Mouse (Mus musculus) midbrain, embryonic 10.5 days (tissue): ENCODE measurements around the gene Rbfox1. TPM values are rescaled to one million over a fixed set of nuclear protein-coding genes. Genes with fewer than 3 reads are reported as not detected.

Experiments used
- DNase-seq: peaks from one replicate; pipeline ENCODE4 v3.0.0-alpha.2; 2017; ENCODE audit warnings: low spot score
- H3K27ac ChIP-seq: fragments of 300-500 bp; sonication (generic); replicated peaks from 2 replicates; pipeline ENCODE4 v1.5.1; 2016; ENCODE audit warnings: mild to moderate bottlenecking
- H3K27me3 ChIP-seq: fragments of 300-500 bp; sonication (generic); 2 replicates; pipeline ENCODE4 v1.6.1; 2016; ENCODE audit warnings: low read depth, mild to moderate bottlenecking; ENCODE audit not compliant: poor library complexity, severe bottlenecking
- H3K36me3 ChIP-seq: fragments of 300-500 bp; sonication (generic); 2 replicates; pipeline ENCODE4 v1.6.1; 2016; ENCODE audit warnings: mild to moderate bottlenecking, moderate library complexity
- H3K4me1 ChIP-seq: fragments of 300-500 bp; sonication (generic); 2 replicates; pipeline ENCODE4 v1.6.1; 2016
- H3K4me3 ChIP-seq: fragments of 300-500 bp; sonication (generic); 2 replicates; pipeline ENCODE4 v1.5.1; 2016; ENCODE audit warnings: mild to moderate bottlenecking, moderate library complexity
- H3K9me3 ChIP-seq: fragments of 300-500 bp; sonication (generic); replicated peaks from 2 replicates; pipeline ENCODE4 v1.6.1; 2016; ENCODE audit warnings: mild to moderate bottlenecking
- WGBS: fragments of 180-500 bp; shearing (Covaris S2); methylation state at CpG from one replicate; pipeline ENCODE4 v1.1.7; 2016; 5-methylcytosine and 5-hydroxymethylcytosine counted together
- polyA plus RNA-seq: library from polyadenylated mRNA; unstranded; fragments of >200 nt; fragmentation: Nextera tagmentation; extraction: Ambion mirVana; gene quantifications from 2 replicates; pipeline ENCODE4 v1.2.1, GENCODE M21; 2016

The Rbfox1 gene
- polyA plus RNA-seq, 1 experiment from 2014 or later: 2.5 TPM

- Histone ChIP-seq H3K4me1 (no peaks in the 10 kb centered on the region), H3K36me3 (no peaks in the 10 kb centered on the region), H3K27ac (no peak overlapping the region), H3K4me3 (no peak overlapping the region), H3K27me3 (no peaks in the 10 kb centered on the region), H3K9me3 (peaks cover 7% of the 10 kb centered on the region)
- 88% methylated on average over 5 of the region's 5 CpGs for WGBS
- DNase-seq: no peak
These were observed 1107.1 kb downstream of the Rbfox1 start for GRCm38 (mm10) chr16:6992251-6992650.

DNA sequence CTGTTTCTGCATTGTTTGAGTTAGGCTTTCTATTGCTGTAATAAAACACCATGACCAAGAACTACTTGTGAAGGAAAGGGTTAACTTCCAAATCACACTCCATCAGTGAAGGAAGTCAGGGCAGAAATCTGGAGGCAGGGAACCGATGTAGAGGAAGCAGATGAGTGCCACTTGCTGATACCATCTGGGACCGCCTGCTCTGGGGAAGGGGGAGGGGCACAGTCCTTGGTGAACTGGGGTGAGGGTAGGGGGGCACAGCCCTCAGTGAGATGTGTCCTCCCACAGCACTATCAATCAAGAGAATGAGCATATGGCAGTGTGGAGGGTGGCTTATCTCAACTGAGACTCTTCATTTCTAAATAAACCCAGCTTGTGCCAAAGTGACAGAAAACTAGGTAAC, 1108.0 kb downstream of the Rbfox1 start:
- Histone ChIP-seq H3K27me3 (no peaks in the 10 kb centered on the region), H3K9me3 (peaks cover 7% of the 10 kb centered on the region), H3K36me3 (no peaks in the 10 kb centered on the region), H3K4me3 (no peak overlapping the region), H3K27ac (no peak overlapping the region), H3K4me1 (no peaks in the 10 kb centered on the region)
- DNase-seq: no peak
- 60% methylated on average over 2 of the region's 2 CpGs for WGBS

GRCm38 (mm10) chr16:6997109-6997508, 1112.0 kb downstream of the Rbfox1 start:
- no peak overlapping the region for H3K4me3 ChIP-seq
- no peaks in the 10 kb centered on the region for H3K27me3 ChIP-seq
- no peaks in the 10 kb centered on the region for H3K36me3 ChIP-seq
- no peak overlapping the region for H3K27ac ChIP-seq
- H3K4me1 ChIP-seq: 0 out of 2 replicates have a peak, but pooled peaks cover 4% of the 10 kb centered on the region
- DNase-seq: no peak
- 76% methylated on average over 4 of the region's 4 CpGs for WGBS
- no peaks in the 10 kb centered on the region for H3K9me3 ChIP-seq

DNA sequence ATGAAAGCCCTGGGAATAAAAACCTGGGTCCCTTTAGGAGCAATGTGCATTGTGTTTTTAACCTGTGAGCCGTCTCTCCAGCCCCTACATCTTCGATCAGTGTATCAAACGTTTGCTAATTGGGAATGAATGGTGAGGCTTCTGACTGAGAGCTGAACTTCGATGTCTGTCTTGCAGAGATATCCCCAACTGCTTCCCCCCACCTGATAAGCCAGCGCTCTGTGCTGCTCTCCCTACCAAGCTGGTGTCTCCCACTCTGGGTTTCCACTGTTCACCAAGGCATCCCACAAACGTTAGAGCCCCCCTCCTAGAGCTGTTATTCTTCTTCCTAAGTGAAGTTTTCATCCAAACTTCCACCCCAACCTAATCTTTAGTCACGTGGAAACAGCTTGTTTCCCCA, 1112.7 kb downstream of the Rbfox1 start:
- WGBS: 83% methylated on average over 7 of the region's 7 CpGs
- Histone ChIP-seq H3K4me3 (no peak overlapping the region), H3K27ac (no peak overlapping the region), H3K36me3 (no peaks in the 10 kb centered on the region), H3K4me1 (0 out of 2 replicates have a peak, but pooled peaks cover 4% of the 10 kb centered on the region), H3K9me3 (no peaks in the 10 kb centered on the region), H3K27me3 (no peaks in the 10 kb centered on the region)
- no peak for DNase-seq

DNA sequence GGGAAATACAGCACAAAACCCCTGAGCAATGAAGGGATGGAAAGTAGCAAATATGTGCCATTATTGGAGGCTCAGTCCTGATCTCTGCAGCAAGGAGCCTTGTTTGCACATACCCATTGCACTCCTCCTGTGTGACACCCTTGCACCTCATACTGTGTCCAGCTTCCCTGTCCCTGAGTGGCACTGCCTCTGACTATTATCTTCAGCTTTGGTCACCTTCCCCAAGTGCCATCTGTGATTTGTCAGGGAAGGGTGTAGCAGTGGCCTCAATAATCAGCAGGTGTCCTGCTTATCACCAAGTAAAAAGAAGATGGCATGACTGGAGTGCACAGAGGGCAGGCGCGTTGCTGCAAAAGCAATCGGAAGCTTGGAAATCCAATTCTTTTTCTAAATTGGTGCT, 1119.4 kb downstream of the Rbfox1 start:
- Histone ChIP-seq H3K9me3 (no peaks in the 10 kb centered on the region), H3K4me1 (0 out of 2 replicates have a peak, but pooled peaks cover 2% of the 10 kb centered on the region), H3K27me3 (no peaks in the 10 kb centered on the region), H3K4me3 (no peak overlapping the region), H3K27ac (no peak overlapping the region), H3K36me3 (no peaks in the 10 kb centered on the region)
- DNase-seq: no peak
- WGBS: 99% methylated on average over 3 of the region's 3 CpGs

DNA sequence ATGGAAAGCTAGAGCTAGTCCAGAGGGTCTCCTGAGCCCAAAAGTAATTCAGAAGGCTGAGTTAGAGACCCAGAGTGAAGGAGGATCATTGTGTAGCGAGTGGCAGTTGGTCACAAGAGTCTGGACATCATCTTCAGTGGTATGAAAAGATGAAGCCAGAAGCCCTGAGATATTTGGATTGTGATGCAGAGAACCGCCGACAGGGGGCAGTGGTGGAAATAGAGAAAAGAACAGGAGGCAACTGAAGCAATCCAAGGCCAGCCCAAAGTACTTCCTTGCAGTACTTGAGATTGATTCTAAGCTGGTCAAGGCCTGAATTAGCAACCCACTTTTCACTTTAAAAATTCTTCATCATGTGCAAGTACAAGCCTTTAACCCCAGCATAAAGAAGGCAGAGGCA, 1120.3 kb downstream of the Rbfox1 start:
- H3K4me1 ChIP-seq: no peaks in the 10 kb centered on the region
- H3K36me3 ChIP-seq: no peaks in the 10 kb centered on the region
- WGBS: 16% methylated on average over 3 of the region's 3 CpGs
- H3K4me3 ChIP-seq: no peak overlapping the region
- no peak overlapping the region for H3K27ac ChIP-seq
- peak; percentile 48 for DNase-seq
- no peaks in the 10 kb centered on the region for H3K9me3 ChIP-seq
- H3K27me3 ChIP-seq: no peaks in the 10 kb centered on the region

DNA sequence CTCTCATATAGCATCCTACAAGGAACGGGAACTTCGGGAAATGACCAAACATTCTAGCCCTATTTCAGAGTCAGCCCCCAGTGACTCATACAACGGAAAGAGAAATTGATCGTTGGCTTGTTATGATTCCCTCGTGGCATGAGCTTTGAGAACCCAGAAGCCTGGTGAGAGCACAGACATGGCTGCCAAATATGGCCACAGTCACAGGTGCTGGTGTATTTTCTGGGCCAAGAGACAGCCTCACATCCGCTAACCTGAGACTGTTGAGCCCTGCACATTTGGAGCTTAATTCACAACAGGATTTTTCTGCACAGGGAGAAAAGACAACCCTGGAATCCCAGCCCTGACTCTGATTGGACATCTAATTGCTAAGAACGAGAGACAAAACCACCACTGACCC, 1132.2 kb downstream of the Rbfox1 start:
- WGBS: 91% methylated on average over 7 of the region's 7 CpGs
- Histone ChIP-seq H3K27me3 (no peaks in the 10 kb centered on the region), H3K4me1 (no peaks in the 10 kb centered on the region), H3K27ac (no peak overlapping the region), H3K36me3 (no peaks in the 10 kb centered on the region), H3K9me3 (no peaks in the 10 kb centered on the region), H3K4me3 (no peak overlapping the region)
- no peak for DNase-seq

- H3K27ac ChIP-seq: no peak overlapping the region
- no peaks in the 10 kb centered on the region for H3K36me3 ChIP-seq
These were observed 1149.1 kb downstream of the Rbfox1 start for GRCm38 (mm10) chr16:7034231-7034630.

GRCm38 (mm10) chr16:7036566-7036965, 1151.4 kb downstream of the Rbfox1 start:
- H3K4me3 ChIP-seq: no peak overlapping the region
- H3K4me1 ChIP-seq: peaks cover 25% of the 10 kb centered on the region
- 65% methylated on average over 3 of the region's 3 CpGs for WGBS
- no peaks in the 10 kb centered on the region for H3K9me3 ChIP-seq
- H3K36me3 ChIP-seq: no peaks in the 10 kb centered on the region
- DNase-seq: no peak
- no peak overlapping the region for H3K27ac ChIP-seq
- H3K27me3 ChIP-seq: peaks cover 60% of the 10 kb centered on the region

More at GRCm38 (mm10) chr16:7034231-7034630, 1149.1 kb downstream of the Rbfox1 start:
- Histone ChIP-seq H3K4me1 (peaks cover 10% of the 10 kb centered on the region), H3K27me3 (peaks cover 37% of the 10 kb centered on the region), H3K9me3 (no peaks in the 10 kb centered on the region), H3K4me3 (no peak overlapping the region)
- DNase-seq: no peak
- WGBS: 86% methylated on average over 5 of the region's 5 CpGs

DNA sequence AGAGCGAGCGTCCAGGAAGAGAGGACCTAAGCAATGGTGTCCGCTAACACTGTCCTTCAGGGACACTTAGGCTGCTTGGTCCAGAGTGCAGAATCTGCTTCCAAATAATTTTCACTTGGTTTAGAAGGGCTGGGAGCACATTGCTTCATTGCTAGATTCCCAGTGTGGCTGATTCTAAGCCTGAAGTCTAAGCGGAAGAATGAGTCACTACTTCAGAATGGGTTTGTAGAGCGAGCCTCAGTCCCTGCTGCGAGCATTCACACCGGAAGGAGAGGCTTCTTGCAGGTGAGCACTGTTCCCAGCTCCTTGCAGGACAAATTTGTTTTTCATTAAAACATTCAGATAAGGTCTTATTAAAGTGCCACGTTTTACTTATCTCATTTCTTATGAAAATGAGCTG, 1151.8 kb downstream of the Rbfox1 start:
- Histone ChIP-seq H3K27me3 (peaks cover 64% of the 10 kb centered on the region), H3K36me3 (no peaks in the 10 kb centered on the region), H3K4me1 (peaks cover 25% of the 10 kb centered on the region), H3K9me3 (no peaks in the 10 kb centered on the region), H3K27ac (no peak overlapping the region), H3K4me3 (no peak overlapping the region)
- 46% methylated on average over 8 of the region's 8 CpGs for WGBS
- no peak for DNase-seq

- Histone ChIP-seq H3K27me3 (peaks cover 76% of the 10 kb centered on the region), H3K4me3 (peak overlapping the region; percentile 57), H3K27ac (peak overlapping the region; percentile 74; the same call in 1 of the 2 replicates), H3K9me3 (no peaks in the 10 kb centered on the region), H3K36me3 (no peaks in the 10 kb centered on the region), H3K4me1 (peaks cover 25% of the 10 kb centered on the region)
- WGBS: under 1% methylated on average over 18 of the region's 18 CpGs
- DNase-seq: peak; percentile 47
These were observed 1153.6 kb downstream of the Rbfox1 start for GRCm38 (mm10) chr16:7038639-7039260.

DNA sequence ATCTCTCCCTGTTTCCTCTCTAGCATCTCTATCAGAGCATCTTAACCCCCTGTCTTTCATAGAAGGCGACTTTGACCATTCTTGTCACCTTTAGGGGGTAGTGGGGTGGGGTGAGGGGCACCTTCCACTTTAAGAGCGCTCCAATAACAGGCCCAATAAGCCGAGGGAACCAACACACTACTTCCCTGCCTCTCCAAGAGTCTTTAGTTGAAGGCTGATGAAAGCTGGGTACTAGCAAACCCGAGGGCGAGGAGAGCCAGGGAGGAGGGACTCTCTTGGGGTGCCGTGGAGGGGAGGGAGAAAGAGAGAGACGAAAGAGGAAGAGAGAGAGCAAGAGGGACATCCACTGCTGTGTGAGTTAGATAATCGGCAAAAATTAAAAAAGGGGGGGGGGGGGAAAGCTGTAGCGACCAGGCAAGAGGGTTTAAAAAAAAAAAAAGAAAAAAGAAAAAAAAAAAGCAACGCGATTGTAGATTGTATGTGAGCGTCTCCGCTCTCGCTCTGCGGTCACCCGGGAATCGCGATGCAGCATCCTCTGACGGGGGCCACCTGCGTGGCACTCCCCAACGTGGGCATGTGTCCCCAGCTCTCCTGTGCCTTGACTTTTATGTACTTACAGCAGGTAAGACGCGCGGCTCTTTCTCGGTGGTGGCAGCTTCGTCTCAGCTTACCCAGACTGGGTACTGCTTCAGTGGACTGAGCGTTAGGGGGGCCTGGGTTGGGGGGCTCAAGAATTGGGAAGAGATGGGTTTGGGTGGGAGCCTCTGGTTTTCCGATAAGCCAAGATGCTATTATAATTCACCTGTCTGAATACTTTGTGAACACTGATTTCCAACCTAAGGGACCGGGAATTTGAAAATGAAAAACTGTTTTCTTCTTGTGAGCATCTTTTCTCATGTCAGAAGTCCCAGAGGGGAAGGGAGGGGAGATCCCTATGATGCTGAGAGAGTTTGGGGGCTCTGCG, 1154.5 kb downstream of the Rbfox1 start:
- H3K9me3 ChIP-seq: no peaks in the 10 kb centered on the region
- H3K4me3 ChIP-seq: peak overlapping the region; percentile 57
- peak; percentile 44 for DNase-seq
- peak overlapping the region; percentile 46; the same call in 1 of the 2 replicates for H3K27ac ChIP-seq
- 1% methylated on average over 29 of the region's 30 CpGs for WGBS
- H3K27me3 ChIP-seq: peaks cover 77% of the 10 kb centered on the region
- no peaks in the 10 kb centered on the region for H3K36me3 ChIP-seq
- peaks cover 26% of the 10 kb centered on the region for H3K4me1 ChIP-seq

GRCm38 (mm10) chr16:7040691-7041090, 1155.5 kb downstream of the Rbfox1 start:
- H3K4me3 ChIP-seq: 0 out of 2 replicates have a peak overlapping the region, but pooled peaks have one; percentile 57
- H3K27ac ChIP-seq: no peak overlapping the region
- no peaks in the 10 kb centered on the region for H3K36me3 ChIP-seq
- WGBS: 12% methylated on average over 6 of the region's 6 CpGs
- no peaks in the 10 kb centered on the region for H3K9me3 ChIP-seq
- peak; percentile 31 for DNase-seq
- peaks cover 76% of the 10 kb centered on the region for H3K27me3 ChIP-seq
- H3K4me1 ChIP-seq: peaks cover 28% of the 10 kb centered on the region
